Mouse (Mus musculus) heart, adult 2 months (tissue): ENCODE measurements at regions not wholly inside any gene's neighbourhood (a gene's known extent, or its start where the extent isn't known, plus 50 kb on each side); places are given as distances from the start of the nearest gene placed in this dataset.

Experiments
- CTCF ChIP-seq: fragments of 200-600 bp; IDR thresholded peaks from 2 replicates; pipeline ENCODE4 v1.8.1; 2022; ENCODE audit warnings: antibody characterized with exemption, mild to moderate bottlenecking, moderate library complexity
- EP300 ChIP-seq: fragments of 200-500 bp; IDR thresholded peaks from 2 replicates; pipeline ENCODE4 v1.6.1; 2011; ENCODE audit warnings: low read depth, low read length, control low read depth; ENCODE audit not compliant: insufficient read depth
- POLR2A ChIP-seq: fragments of 200-500 bp; IDR thresholded peaks from 2 replicates; pipeline ENCODE4 v1.6.1; 2011; ENCODE audit warnings: mild to moderate bottlenecking, low read depth, low read length, control low read depth; ENCODE audit not compliant: insufficient read depth

- TF ChIP-seq POLR2A: no peak
- TF ChIP-seq CTCF: no peak
- no peak for TF ChIP-seq EP300
Observed at GRCm38 (mm10) chr15:31883516-31883915, 281.9 kb downstream of the Fam173b start.
